Mouse (Mus musculus): ENCODE measurements around the gene Efcab3.
"Not testable (repeated sequence)": the region's sequence is repeated elsewhere in the genome, so short reads cannot be mapped to it uniquely, and the experiment has no call there.

GRCm38 (mm10) chr11:105121792-105122191 is 58.4 kb downstream of the Efcab3 start:
- TF ChIP-seq MXI1 (IDR thresholded peaks at IDR 0.05; ENCODE audit: low read depth, low read length); RCOR1 (IDR thresholded peaks at IDR 0.05; ENCODE audit: low read depth, low read length); KAT2A (conservative IDR thresholded peaks at IDR 0.05; ENCODE audit: low read depth, low read length); GATA1 (IDR thresholded peaks at IDR 0.05; ENCODE audit: low read depth, low read length); POLR2A (IDR thresholded peaks at IDR 0.05; ENCODE audit: control insufficient read depth in 1 of 2, insufficient read depth in 1 of 2, low read depth in 1 of 2, low read length in 2 of 2, poor library complexity in 1 of 2); SIN3A (IDR thresholded peaks at IDR 0.05; ENCODE audit: low read length); MAFK (IDR thresholded peaks at IDR 0.05; ENCODE audit: borderline replicate concordance, low read depth, low read length); EP300 (IDR thresholded peaks at IDR 0.05; ENCODE audit: low read depth in 1 of 2, low read length in 2 of 2); TCF12 (IDR thresholded peaks at IDR 0.05; ENCODE audit: low read depth, low read length); JUND (IDR thresholded peaks at IDR 0.05; ENCODE audit: low read depth, low read length); MAX (IDR thresholded peaks at IDR 0.05; ENCODE audit: low read length): not testable (repeated sequence)
- peak in 1 of 3 experiments; percentile 45; a peak in 2 of 6 replicates for TF ChIP-seq CTCF (IDR thresholded peaks at IDR 0.05 in 2 of 3, conservative IDR thresholded peaks at IDR 0.05 in 1 of 3; ENCODE audit: control insufficient read depth in 1 of 3, insufficient read depth in 1 of 3, low read depth in 2 of 3, low read length in 3 of 3, poor library complexity in 1 of 3, severe bottlenecking in 1 of 3)
